13 mouse cellular contexts compared by ENCODE assay signal in the genomic region with DNA sequence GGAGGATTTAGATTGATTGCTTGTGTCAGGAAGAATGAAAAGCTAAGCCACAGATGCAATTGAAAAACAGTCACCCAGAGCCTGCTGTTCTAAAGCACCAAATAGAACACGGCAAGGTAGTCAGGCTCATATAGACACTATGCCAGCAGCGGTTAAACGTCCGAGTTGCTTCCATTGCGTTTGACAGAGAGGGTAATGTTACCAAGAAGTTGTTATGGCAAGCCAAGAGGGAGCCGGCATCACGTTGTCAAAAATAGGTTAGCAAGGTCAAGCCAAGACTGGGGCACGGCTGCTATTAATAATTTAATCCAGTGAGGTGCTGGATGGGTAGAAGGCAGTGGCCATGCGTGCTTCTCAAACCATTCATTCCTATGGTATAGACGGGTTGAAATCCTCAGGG. TPM values are rescaled to one million over a fixed set of nuclear protein-coding genes. Genes with fewer than 3 reads are reported as not detected.
DNase-seq lines count a peak whose midpoint lies in the region; ATAC-seq and TF ChIP-seq lines count a peak whose summit lies in the region.
"Had no signal": no experiment of that assay in that cellular context is flagged by ENCODE, and none has a peak within 500 bp of the region (broad histone marks: within the 10 kb centered on the region; RNA-seq: fewer than 3 reads in every experiment).

No protein-coding gene starts in this region.

- H3K27me3 ChIP-seq in kidney, postnatal 0 days (ENCODE audit: insufficient read depth, low read length), result no peaks in the 10 kb centered on the region
- no peaks in the 10 kb centered on the region for H3K27me3 ChIP-seq in stomach, embryonic 15.5 days (replicated peaks)
- H3K27me3 ChIP-seq in stomach, postnatal 0 days (ENCODE audit: control insufficient read depth, insufficient read depth, low read length), result no peaks in the 10 kb centered on the region
- H3K27me3 ChIP-seq in stomach, embryonic 16.5 days (ENCODE audit: control insufficient read depth, insufficient read depth, low read length), result no peaks in the 10 kb centered on the region
- H3K27me3 ChIP-seq: limb, embryonic 15.5 days had no signal

- H3K9me3 ChIP-seq in kidney, postnatal 0 days (replicated peaks; ENCODE audit: low read length), result no peaks in the 10 kb centered on the region
- no peaks in the 10 kb centered on the region for H3K9me3 ChIP-seq in stomach, embryonic 15.5 days
- no peaks in the 10 kb centered on the region for H3K9me3 ChIP-seq in stomach, postnatal 0 days (ENCODE audit: control insufficient read depth, low read length)
- H3K9me3 ChIP-seq in stomach, embryonic 16.5 days (replicated peaks; ENCODE audit: control insufficient read depth, low read length), result no peaks in the 10 kb centered on the region
- H3K9me3 ChIP-seq: limb, embryonic 15.5 days had no signal

- no peak overlapping the region for H3K27ac ChIP-seq in kidney, postnatal 0 days
- no peak overlapping the region for H3K27ac ChIP-seq in stomach, embryonic 15.5 days
- no peak overlapping the region for H3K27ac ChIP-seq in stomach, postnatal 0 days (replicated peaks)
- H3K27ac ChIP-seq in stomach, embryonic 16.5 days (ENCODE audit: low read length), result no peak overlapping the region
- H3K27ac ChIP-seq: limb, embryonic 15.5 days had no signal

- peaks cover 9% of the 10 kb centered on the region; the same call in 1 of the 2 replicates for H3K4me1 ChIP-seq in kidney, postnatal 0 days (replicated peaks; ENCODE audit: insufficient read depth, low read length)
- no peaks in the 10 kb centered on the region for H3K4me1 ChIP-seq in stomach, embryonic 15.5 days
- H3K4me1 ChIP-seq in stomach, postnatal 0 days (replicated peaks; ENCODE audit: control insufficient read depth, insufficient read depth), result no peaks in the 10 kb centered on the region; the same call in 1 of the 2 replicates
- H3K4me1 ChIP-seq in stomach, embryonic 16.5 days (ENCODE audit: control insufficient read depth, insufficient read depth, low read length), result peaks cover 6% of the 10 kb centered on the region

- peak overlapping the region; percentile 19 for H3K4me3 ChIP-seq in kidney, postnatal 0 days (replicated peaks; ENCODE audit: low read depth, low read length)
- H3K4me3 ChIP-seq in stomach, embryonic 15.5 days (replicated peaks), result peak overlapping the region; percentile 4; the same call in 1 of the 2 replicates
- H3K4me3 ChIP-seq in stomach, postnatal 0 days (ENCODE audit: low read depth, low read length), result no peak overlapping the region
- H3K4me3 ChIP-seq in stomach, embryonic 16.5 days (replicated peaks; ENCODE audit: low read length), result peak overlapping the region; percentile 16
- H3K4me3 ChIP-seq: erythroblast, embryonic 14.5 days had no signal

- intact Hi-C loops in heart, postnatal 10 days (cut with DNase I), result no loop called here

- 59% methylated on average over 10 of the region's 10 CpGs for WGBS in kidney, postnatal 0 days
- WGBS in stomach, embryonic 15.5 days, result 72% methylated on average over 10 of the region's 10 CpGs
- WGBS in stomach, postnatal 0 days, result 76% methylated on average over 10 of the region's 10 CpGs
- WGBS in stomach, embryonic 16.5 days, result 75% methylated on average over 10 of the region's 10 CpGs

- no peak for ATAC-seq in kidney, postnatal 0 days (replicated peaks; ENCODE audit: low FRiP score, low read depth)
- no peak for ATAC-seq in stomach, embryonic 15.5 days (ENCODE audit: insufficient read depth, low FRiP score, low read depth)
- ATAC-seq in stomach, postnatal 0 days (ENCODE audit: low FRiP score, low TSS enrichment), result no peak
- no peak for ATAC-seq in stomach, embryonic 16.5 days (ENCODE audit: insufficient read depth, low FRiP score)

- TF ChIP-seq EP300 in stomach, postnatal 0 days (optimal IDR thresholded peaks at IDR 0.05), result no peak

- no peak for TF ChIP-seq CTCF in kidney, postnatal 0 days (IDR thresholded peaks at IDR 0.05; ENCODE audit: low read depth)
- TF ChIP-seq CTCF in stomach, postnatal 0 days (IDR thresholded peaks at IDR 0.05; ENCODE audit: low read depth), result no peak

- H3K9ac ChIP-seq in kidney, postnatal 0 days (ENCODE audit: low read depth, low read length), result 0 out of 2 replicates have a peak overlapping the region, but pooled peaks have one; percentile 14
- no peak overlapping the region for H3K9ac ChIP-seq in stomach, embryonic 15.5 days
- no peak overlapping the region for H3K9ac ChIP-seq in stomach, postnatal 0 days (ENCODE audit: low read length)
- no peak overlapping the region for H3K9ac ChIP-seq in stomach, embryonic 16.5 days (ENCODE audit: low read length)
- H3K9ac ChIP-seq: limb, embryonic 15.5 days had no signal

- no peaks in the 10 kb centered on the region for H3K36me3 ChIP-seq in kidney, postnatal 0 days (ENCODE audit: insufficient read depth, low read length)
- H3K36me3 ChIP-seq in stomach, embryonic 15.5 days, result no peaks in the 10 kb centered on the region
- H3K36me3 ChIP-seq in stomach, postnatal 0 days (ENCODE audit: control insufficient read depth, insufficient read depth, low read length), result no peaks in the 10 kb centered on the region
- no peaks in the 10 kb centered on the region for H3K36me3 ChIP-seq in stomach, embryonic 16.5 days (ENCODE audit: control insufficient read depth, insufficient read depth, low read length)
- H3K36me3 ChIP-seq: limb, embryonic 15.5 days had no signal

- no peak for DNase-seq in kidney, postnatal 0 days (ENCODE audit: low spot score)
- no peak for DNase-seq in kidney, postnatal 14 days
- DNase-seq in stomach, postnatal 0 days (ENCODE audit: low spot score), result no peak
- DNase-seq in heart, postnatal 10 days, result peak; percentile 59 to 69
- DNase-seq in c-Kit-positive CD71-positive TER-119-positive erythroid progenitor cells, embryonic 14.5 days (ENCODE audit: low spot score), result no peak
- DNase-seq in layer of hippocampus, postnatal 10 days (ENCODE audit: low spot score in 2 of 2), result no peak
- DNase-seq: cerebellum, adult 9-11 months; kidney, adult 18-20 months; thymus, postnatal 36 days had no signal

- H3K4me2 ChIP-seq in kidney, postnatal 0 days (ENCODE audit: low read length), result peak overlapping the region; percentile 44
- no peak overlapping the region for H3K4me2 ChIP-seq in stomach, embryonic 15.5 days
- H3K4me2 ChIP-seq in stomach, postnatal 0 days (replicated peaks; ENCODE audit: low read depth), result no peak overlapping the region
- 0 out of 2 replicates have a peak overlapping the region, but pooled peaks have one; percentile 0 for H3K4me2 ChIP-seq in stomach, embryonic 16.5 days (ENCODE audit: low read depth, low read length)
- H3K4me2 ChIP-seq: limb, embryonic 15.5 days had no signal

RNA-seq across cellular contexts. Expression of a gene that starts 0.9 kb away (rescaled TPM):
- 0.98 and 1.2 TPM in 2 replicates for polyA plus RNA-seq in kidney, postnatal 0 days (2015; fragmentation: Nextera tagmentation; extraction: Ambion mirVana)
- polyA plus RNA-seq in stomach, embryonic 15.5 days (2015; fragmentation: Nextera tagmentation; extraction: Ambion mirVana), result 0.57 and 0.68 TPM in 2 replicates
- polyA plus RNA-seq in stomach, postnatal 0 days (2015; fragmentation: Nextera tagmentation; extraction: Ambion mirVana), result 0.25 and 0.33 TPM in 2 replicates
- 10 to 100 TPM; 13.4 to 16.9 TPM for total RNA-seq in heart, postnatal 10 days (2021)
- 0.62 and 0.65 TPM in 2 replicates for polyA plus RNA-seq in stomach, embryonic 16.5 days (2015; fragmentation: Nextera tagmentation; extraction: Ambion mirVana)
- total RNA-seq in layer of hippocampus, postnatal 10 days (2021), result 1 to 10 TPM; 6.2 to 6.7 TPM
- polyA plus RNA-seq: erythroblast, embryonic 14.5 days had no signal

Comparison
In these comparisons a context has a peak if more than half of its experiments do, and no peak if none do; other contexts are left out.
1. H3K4me2 ChIP-seq: peak in kidney, postnatal 0 days (single experiment) and stomach, embryonic 16.5 days (single experiment); none in stomach, embryonic 15.5 days (single experiment) and stomach, postnatal 0 days (single experiment).
2. DNase-seq: peak in heart, postnatal 10 days (2 of 2); none in kidney, postnatal 0 days (single experiment), kidney, postnatal 14 days (single experiment), stomach, postnatal 0 days (single experiment), c-Kit-positive CD71-positive TER-119-positive erythroid progenitor cells, embryonic 14.5 days (single experiment) and layer of hippocampus, postnatal 10 days (0 of 2).